Mouse (Mus musculus) lung, postnatal 25 days (tissue): ENCODE data around the gene Bcat2.

ENCODE experiments used
- DNase-seq: peaks from one replicate; pipeline ENCODE4 v3.0.0; 2022; ENCODE audit warnings: low spot score

Gene Bcat2

DNA sequence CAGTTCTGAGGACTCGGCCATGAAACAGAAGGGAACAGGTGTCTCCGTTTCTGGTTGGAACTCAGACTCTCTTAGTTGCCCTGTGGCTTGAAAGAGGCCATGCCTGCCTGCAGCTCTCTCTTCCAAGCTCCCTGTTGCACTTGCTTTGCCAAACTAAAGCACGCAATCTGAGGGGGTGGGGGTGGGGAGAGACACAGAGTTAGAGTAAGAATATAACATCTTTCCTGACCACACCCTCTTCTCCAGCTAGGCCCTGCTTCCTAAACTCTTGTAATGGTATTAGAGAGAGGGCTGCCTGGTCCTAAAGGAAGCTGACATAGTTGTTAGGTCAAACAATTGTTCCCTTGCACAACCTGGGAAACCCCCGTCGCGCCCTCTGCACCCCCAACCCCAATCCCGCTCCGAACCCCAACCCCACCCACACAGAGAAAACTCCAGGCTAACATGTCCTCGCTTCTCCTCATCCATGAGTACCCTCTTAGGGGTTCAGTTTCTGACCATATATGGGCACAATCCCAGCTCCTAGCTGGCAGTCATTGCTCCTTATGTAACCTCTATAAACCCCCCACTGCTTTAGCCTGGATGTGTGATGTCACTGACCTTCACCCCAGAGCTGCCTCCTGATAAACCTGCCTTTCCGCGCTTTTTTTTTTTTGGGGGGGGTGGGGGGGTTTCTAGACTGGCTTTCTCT, 19.0 kb upstream of the Bcat2 start:
- no peak for DNase-seq

DNA sequence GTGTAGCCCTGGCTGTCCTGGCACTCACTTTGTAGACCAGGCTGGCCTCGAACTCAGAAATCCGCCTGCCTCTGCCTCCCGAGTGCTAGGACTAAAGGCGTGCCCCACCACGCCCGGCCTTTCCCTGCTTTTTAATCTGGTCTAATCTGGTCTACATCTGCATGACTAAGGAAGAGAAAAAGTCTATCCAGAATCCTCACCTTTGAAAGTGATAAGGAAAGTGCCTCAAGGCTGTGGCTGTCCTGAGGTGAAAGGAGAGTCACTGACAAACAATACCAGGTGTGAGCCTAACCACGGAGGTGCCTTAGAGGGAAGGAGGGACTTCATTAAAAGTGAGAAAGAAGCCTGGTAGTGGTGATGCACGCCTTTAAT, 18.5 kb upstream of the Bcat2 start:
- DNase-seq, result no peak

DNA sequence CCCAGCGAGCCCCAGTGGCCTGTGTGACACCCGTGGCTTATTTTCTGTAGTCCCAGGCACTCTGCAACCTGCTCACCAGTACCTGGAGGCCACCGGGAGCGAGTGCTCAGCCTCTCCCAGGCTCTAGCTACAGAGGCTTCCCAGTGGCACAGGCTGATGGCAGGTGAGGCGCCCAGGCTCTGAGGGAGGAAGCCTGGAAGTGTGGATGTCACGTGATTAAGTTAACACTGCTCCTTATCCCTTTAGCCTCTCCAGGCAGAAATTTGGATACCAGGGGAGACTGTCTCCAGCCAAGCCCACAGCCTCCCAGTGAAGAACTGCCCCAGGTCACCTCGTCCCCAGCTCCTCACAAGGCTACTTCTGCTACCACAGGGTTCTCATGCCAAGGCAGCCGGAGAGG, 16.4 kb upstream of the Bcat2 start:
- DNase-seq, result no peak

DNA sequence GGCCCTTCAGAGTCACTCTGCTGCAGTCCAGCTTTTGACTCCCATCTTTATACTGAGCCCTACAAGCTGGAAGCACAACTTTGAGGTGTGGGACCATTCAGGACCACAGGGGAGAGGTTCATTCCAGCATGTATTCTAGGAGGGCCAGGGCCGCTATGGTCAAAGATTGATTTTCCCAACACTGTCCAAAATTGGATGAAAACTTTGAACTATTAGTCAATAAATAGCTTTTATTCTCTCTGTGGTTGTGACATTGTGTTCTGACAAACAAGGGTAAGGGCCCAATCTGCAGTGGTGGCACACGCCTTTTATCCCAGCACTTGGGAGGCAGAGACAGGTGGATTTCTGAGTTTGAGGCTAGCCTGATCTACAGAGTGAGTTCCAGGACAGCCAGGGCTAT, 16.0 kb upstream of the Bcat2 start:
- DNase-seq, result no peak

DNA sequence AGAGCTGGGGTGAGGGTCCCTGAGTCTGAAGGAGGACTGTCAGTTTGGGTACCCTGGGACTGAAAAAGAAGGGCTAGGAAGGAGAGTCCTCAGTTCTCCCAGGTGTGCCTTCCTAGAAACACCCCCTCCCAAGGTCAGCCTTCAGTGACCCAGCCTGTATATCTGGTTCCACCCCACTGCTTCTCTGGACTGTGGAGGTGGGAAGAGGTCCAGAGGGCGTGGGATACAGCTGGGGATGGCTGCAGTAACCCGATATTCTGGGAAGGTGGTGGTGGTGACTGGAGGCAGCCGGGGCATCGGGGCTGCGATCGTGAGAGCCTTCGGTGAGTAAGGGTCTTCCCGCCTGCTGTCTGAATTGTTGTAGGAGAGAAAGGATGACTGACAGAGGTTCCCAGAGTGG, 15.2 kb upstream of the Bcat2 start, which contains the start of gene Hsd17b14:
Gene Hsd17b14 (plus strand): TSS at position 150 of the 400 bp plus-strand sequence.
- DNase-seq, result no peak

DNA sequence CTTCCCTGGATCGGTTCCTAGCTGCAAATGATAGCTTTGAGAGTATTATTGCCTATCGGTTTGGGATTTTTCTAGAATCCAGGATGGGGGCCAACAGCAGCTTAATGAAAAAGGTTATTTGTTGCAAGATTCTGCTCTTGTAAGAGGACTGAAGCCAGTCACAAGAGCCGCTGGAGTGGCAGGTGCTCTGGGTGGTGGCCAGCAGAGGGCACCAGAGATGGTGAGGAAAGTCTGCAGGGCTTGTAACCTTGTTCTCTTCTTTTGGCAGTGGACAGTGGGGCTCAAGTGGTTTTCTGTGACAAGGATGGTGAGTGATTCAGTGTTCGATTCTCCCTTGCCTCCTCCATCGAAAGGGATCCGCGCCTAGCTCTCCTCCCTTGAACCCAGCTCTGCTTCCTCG, 14.2 kb upstream of the Bcat2 start:
- DNase-seq, result peak; percentile 86

DNA sequence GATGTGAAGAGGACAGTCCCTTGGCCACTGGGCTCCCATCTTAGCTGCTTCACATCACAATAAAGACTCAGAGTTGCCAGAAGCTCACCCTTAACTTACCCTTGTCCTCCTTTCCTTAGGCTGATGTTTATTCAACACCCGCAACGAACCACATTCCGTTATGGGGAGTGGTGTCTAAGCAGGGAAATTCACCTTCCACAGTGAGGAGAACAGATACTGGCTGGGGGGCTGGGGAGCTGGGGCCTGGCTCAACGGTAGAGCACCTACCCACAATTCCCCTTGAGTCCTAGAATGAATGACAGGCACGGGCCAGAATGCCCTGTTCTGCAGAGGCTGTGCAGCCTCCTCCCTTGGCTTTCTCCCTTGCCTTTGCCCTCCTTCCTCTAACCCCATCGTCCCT, 11.0 kb upstream of the Bcat2 start:
- peak; percentile 38 for DNase-seq

DNA sequence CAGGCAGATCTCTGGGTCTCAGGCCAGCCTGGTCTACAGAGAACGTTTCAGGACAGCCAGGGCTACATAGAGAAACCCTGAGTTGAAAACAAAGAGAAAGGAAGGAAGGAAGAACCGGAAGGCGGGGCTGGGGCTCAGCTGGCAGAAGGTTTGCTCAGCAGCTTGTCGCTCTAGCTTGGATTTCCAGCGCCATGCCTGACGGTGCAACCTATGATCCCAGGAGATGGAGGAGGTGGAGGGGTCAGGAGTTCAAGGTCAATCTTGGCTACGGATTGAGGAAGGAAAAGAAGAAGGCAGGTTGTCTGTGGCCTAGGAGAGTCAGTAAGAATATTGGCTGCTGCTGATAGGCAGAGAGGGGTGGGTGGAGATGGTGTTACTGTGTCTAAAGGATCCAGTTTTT, 9.7 kb upstream of the Bcat2 start:
- DNase-seq, result no peak

DNA sequence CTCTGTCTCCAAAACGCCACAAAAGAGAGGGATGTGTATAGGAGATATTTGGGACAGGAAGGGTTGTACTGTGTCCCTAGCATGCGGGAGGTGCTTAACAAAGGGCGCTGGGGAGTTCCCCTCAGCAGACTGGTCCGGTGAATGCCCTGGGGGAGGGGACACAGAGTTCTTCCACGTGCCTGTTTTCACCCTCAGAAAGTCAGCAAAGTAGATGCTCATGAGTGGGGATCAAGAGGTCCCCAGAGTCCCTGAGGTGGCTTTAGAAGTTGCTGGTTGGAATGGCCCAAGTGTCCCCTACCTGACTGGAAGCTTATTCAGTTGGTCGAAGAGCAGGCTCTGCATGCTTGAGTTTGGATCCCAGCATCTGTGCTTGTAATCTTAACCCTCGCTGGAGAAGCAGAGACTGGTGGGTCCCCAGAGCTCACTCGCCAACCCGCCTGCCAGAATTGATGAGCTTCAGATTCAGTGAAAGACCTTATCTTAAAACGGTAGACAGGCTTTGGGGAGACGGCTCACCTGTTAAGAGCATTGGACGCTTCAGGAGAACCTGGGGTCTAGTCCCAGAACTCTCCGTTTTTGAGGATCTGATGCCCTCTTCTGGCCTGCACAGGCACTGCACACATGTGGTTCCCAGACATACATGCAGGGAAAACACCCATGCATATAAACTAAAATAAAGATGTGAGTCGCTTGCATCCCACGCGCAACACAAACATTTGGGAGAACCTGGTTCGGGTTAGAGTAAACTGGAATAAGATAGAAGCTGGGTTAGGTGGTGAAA, 8.9 kb upstream of the Bcat2 start:
- DNase-seq, result peak; percentile 85

DNA sequence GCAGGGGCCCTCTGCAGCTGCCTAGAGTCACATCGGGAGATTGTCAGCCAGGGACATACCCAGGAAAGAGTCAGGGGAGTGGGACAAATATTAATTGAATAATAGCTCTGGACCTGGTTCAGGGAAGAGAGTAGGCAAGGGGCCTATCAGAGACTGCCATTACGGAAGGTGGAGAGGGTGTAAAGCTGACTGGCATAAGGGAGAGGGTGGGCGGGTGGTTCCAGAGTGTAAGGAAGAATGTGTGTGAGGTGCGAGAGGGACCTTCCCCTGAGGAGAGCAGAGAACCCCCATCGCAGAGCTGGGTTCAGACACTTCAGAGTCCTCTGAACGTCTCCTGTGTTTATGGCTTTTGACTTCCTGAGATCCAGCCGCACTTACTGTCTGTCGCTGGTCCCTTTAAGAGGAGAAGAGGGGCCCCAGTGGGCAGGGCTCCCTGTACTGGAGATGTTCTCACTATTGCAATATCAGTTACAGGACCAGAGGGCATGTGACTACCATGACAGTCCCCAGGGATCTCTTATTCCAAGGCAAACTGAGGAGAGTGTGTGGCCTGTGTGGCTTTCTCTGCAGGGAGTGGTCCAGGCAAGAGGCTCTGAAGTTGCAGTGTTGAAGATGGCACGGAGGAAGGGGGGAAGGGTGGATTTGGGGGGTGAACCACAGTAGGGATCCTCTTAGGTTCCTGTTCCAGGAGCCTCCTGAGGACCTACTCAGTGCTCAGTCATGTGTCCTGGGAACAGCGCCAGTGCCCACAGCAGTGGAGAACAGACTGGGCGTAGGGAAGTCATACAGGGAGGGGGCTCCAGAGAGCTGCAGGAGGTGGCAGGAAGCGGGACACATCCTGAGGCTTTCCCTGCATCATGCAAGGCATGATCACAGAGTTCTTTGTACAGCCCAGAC, 8.1 kb upstream of the Bcat2 start:
- no peak for DNase-seq

DNA sequence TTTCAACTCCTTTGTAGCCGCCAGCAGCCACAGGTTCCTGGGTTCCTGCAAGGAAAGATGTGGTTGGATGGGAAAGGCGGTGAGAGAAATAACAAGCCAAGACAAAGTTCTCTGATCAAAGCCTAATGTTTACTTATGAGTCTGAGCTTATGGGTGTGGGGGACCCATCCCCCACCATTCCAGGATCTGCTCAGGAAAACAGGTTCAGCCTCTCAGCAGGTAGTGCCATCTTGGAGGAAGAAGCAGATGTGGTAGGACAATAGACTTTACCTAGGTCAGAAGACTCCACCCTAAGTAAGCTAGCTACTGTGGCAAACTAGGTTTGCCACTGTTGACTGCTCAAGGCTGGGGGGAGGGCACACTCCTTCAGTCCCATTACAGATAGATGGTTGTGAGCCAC, 5.1 kb upstream of the Bcat2 start:
- no peak for DNase-seq

DNA sequence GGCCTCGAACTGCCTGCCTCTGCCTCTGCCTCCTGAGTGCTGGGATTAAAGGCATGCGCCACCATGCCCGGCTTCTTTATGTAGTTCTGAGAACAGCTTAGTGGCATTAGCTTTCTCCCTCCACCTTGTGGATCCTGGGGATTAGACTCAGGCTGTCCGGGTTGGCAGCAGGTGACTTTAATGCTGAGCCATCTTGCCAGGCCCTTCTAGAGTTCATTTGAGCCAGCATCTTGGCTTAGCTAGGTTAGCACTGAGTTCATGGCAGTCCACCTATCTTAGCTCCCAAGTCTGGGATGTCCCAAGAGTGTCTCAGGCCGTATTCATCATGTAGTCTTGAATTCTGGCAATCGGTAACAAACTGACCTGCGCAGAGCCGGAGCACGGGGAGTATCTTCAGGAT, 4.5 kb upstream of the Bcat2 start:
- DNase-seq, result no peak

DNA sequence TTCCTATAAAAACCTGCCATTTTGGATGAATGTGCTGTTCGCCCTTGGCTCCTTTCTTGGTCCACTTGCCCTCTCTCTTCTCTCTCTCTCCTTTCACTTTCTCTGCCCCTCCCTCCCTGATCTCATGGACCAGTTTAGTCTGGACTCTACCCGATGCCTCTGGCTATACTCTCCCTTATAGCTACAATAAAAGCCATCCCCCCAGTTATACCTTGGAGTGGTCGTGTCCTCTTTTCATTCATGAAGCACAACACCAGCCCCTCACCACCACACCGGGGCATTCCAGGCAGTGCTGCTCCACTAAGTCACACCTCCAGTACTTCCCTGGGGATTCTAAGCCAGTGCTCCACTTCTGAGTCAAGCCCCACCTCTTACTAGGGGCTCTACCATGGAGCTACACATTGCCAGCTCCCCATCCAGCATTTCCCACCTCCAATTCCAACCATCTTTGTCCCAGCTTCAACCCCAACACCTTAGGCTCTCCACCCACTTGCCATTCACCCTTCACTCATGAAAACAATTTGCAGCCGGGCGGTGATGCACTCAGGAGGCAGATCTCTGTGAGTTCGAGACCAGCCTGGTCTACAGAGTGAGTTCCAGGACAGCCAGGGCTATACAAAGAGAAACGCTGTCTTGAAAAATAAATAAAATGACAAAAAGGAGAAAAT, 2.7 kb upstream of the Bcat2 start:
- DNase-seq, result no peak

DNA sequence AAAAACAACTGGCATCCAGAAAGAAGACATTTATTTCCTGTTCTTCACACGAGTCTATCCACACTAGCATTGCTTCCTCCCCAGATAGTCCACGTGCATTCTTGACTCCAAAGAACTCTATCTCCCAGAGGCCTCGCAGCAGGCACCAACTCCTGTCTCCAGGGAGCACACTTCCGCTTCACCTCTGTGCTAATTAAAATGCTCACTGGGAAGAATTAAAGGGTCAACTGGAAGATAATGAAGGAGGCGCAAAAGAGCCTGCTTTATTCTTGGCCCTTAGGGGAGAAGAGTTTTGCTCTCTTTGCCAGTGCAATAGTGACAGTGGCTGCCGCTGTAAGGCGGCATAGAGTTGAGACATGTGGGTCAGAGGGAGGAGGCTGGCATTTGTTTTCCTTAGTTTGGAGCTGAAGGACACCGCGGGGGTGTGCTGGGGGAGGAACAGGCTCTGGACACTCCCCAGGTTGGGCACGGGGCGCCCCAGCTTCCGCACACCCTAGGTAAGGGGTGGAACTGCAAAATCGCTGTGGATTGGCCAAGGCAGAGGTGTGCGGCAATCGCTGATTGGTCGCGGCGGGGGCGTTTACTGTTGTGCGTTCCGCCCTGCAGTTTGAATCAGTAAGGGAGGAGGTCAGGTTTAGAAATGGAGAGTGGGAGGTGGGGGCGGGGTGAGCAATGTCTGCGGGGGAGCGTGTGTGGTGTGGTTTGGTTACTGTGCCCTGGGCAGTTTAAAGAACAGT, 2.0 kb upstream of the Bcat2 start:
- DNase-seq, result peak; percentile 96

DNA sequence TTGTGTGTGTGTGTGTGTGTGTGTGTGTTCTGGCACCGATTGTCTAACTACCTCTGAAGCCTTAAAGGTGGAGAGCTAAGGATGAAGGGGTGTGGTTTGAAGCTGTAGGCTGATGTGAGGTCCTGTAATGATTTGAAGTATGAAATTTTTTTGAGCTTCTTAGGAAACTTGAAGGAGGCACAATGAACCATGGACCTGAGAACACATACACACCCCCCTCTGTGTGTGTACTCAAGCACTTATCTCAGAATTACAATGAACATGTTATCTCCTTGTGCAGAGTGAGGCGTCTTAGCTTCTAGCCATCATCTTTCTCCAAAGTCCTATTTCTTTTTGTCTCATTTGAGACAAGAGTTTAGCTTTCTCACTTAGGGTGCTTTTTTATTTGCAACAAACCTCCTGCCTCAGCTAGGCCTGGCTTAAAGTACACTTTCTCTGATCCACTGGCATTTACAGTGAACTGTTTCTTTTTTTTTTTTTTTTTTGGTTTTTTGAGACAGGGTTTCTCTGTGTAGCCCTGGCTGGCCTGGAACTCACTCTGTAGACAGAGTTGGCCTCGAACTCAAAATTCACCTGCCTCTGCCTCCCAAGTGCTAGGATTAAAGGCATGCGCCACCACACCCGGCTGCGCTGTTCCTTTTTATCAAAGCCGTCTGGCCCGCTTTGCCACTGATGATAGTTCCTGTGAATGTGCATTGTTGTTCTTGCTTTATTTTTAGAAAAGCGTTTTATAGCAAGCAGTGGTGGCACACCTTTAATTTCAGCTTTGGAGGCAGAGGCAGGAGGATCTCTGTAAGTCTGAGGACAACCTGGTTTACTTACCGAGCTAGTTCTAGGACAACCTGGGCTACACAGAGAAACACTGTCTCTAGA, 1.1 kb upstream of the Bcat2 start:
- DNase-seq, result no peak

DNA sequence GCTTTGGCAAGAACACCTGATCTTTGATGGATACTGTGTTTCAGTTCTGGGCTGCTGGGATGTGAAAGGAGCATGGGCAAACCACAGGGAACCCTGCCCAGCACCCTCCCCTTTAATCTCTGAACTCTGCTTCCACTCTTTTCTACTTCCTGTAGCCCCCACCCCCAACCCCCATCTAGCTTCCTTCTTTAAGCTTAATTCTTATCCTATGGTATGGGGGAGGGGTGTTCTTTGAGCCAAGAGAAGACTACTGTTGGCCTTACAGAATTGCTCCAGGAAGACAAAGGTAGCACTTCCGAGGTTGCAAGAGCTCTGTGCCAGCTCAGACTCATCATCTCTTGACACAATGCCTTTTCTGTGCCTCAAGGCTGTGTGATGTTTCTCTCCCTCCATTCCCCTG, 2.0 kb downstream of the Bcat2 start:
- DNase-seq, result no peak

DNA sequence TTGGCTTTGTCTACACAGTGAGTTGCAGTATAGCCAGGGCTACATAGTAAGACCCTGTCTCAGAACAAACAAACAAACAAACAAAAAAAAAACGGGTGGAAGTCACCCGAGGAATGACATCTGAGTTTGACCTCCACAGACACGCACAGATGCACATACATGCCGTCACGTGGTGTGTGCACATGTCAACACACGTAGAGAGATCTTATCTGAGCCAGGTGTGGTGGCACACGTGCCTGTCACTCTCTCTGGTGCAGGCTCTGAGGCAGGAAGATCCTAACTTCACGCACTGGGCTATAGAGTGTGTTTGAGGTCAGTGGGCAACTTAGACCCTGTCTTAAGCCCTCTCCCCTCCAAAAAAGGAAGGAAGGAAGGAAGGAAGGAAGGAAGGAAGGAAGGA, 4.0 kb downstream of the Bcat2 start:
- no peak for DNase-seq

DNA sequence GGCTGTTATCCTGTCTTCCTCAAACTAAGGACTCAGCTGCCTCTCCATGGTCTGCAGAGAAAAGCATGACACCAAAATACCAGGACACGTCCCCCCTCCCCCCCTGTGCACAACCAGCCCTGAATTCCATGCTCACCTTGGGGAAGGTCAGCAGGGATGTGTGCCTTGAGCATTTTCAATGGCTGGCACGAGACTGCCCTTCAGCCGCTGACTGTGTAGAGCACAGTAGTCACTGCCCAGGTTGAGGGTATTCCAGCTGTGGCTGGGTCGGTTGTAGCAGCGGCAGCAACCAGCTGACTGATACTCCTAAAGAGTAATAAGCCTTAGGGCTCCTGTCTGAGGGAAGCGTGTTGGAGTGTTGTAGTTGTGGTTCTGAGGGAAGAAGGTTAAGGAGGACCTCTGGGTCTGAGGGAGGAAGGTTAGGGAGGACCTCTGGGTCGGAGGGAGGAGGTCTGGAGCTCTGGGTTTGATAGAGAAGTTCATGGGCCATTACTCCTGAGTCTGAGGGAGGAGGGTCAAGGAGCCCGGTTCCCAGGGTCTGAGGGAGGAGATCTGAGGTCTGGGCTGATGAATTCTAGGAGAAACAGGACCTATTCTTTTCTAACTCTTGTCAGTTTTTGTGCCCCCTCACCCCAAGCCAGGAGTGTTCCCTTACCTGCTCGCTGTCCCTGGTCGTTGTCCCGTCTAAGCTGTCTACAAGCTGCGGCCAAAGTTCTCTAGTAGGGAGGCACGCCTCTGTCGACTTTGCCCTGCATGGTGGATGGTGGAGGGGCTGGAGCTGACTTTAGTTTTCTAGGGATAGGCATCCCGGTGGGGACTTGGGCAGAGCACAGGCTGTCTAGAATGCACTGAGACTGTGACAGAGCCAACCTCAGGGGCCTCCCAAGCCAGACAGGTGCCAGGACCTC, 4.8 kb downstream of the Bcat2 start:
- no peak for DNase-seq

DNA sequence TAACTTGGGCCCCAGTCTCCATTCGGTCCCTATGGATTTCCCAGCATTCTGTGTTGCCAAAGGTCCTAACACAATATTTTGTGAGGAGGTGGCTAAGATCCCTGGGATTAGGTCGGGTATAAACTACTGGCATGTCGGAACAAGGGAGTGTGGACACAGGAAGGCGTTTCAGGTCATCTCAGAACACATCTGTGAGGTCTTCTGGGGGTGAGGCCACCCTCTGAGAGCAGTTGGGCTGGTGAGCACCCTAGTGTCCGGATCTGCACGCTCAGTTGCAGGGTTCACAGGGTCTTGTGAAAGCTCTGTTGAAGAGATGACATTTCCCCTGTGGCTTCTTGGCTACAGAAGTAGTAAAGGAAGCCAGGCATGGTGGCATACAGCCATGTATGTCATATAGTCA, 16.0 kb downstream of the Bcat2 start:
- DNase-seq, result no peak
